Mouse (Mus musculus) left cerebral cortex, postnatal 10 days (tissue): ENCODE results near the gene Ccdc124. TPM values are rescaled to one million over a fixed set of nuclear protein-coding genes. Genes with fewer than 3 reads are reported as not detected.
"Not testable (repeated sequence)": the region's sequence is repeated elsewhere in the genome, so short reads cannot be mapped to it uniquely, and the experiment has no call there.

Experiments used
- DNase-seq, 2 experiments: peaks; one replicate each; pipeline ENCODE4 v3.0.0; 2021 to 2022; ENCODE audit warnings: low spot score in 2 of 2, mixed read lengths in 1 of 2; ENCODE audit errors: extremely low spot score in 1 of 2
- intact Hi-C: fragments of 180-260 bp; cut with DNase I; formaldehyde crosslinking; loops from one replicate; pipeline ENCODE4 v1.15.1; 2025
- total RNA-seq, 2 experiments: library from RNA; stranded (reverse); gene quantifications; 2 replicates each; pipeline ENCODE4 v1.2.3; 2021

Gene Ccdc124
- total RNA-seq, 2 experiments from 2014 or later, result 88.9 to 93.3 TPM

- intact Hi-C loops, result loop anchor here (2.0 to 5.0 kb wide), 2 partner anchors 16 to 37 kb away; no protein-coding TSS in a partner anchor
These were observed 34.9 kb downstream of the Ccdc124 start for GRCm38 (mm10) chr8:70838654-70839407.

DNA sequence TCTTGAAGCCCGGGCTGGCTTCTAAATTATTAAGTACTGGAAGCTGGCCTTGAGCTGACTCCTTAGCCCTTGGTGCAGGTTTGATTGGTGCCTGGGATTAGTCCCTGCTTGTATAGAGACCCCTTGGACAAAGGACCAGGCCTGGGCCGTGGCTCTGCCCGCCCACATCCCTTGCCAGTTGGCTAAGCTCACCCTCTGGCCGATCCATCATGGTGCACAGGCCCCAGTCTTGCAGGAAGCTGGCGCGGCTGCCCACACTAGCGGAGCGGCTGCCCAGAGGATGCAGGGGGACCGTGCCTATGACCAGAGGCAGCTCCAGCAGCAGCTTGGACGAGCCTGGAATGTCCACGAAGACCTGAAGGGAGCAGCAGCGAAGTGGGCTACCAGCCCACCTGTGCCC is 37.1 kb downstream of the Ccdc124 start:
- DNase-seq, result no peak
- intact Hi-C loops, result loop anchor here (5.0 kb wide), 1 partner anchor 34 kb away; no protein-coding TSS in a partner anchor

More at GRCm38 (mm10) chr8:70838654-70839407, 34.9 kb downstream of the Ccdc124 start:
- peak in 1 of 2 experiments; percentile 64 for DNase-seq

GRCm38 (mm10) chr8:70834071-70834470 is 39.7 kb downstream of the Ccdc124 start:
- intact Hi-C loops, result no loop called here

GRCm38 (mm10) chr8:70833520-70833919 is 40.2 kb downstream of the Ccdc124 start:
- intact Hi-C loops, result no loop called here
- DNase-seq, result peak in 1 of 2 experiments; percentile 65

More at GRCm38 (mm10) chr8:70834071-70834470, 39.7 kb downstream of the Ccdc124 start:
- no peak for DNase-seq

DNA sequence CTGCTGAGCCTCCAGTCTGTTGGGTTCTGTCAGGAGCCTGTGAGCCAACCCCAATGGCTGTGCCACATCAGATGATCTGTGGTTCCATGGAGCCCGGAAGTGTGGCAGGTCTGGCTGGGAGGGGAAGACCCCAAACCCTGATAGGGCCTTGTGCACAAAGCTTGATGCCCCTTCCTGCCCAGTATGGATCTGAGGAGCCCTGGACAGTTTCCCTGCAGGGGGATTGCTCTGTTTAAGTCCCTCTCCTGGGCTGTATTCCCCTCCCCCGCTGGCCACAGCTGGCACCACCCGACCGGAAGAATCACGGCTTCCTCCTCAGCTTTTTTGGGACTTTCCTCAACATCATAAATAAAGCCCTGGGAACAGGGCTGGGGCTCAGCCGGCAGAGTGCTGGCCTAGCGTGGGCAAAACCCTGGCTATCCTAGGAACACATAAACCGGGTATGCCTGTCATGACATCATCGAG is 40.7 kb downstream of the Ccdc124 start:
- intact Hi-C loops, result no loop called here
- peak in 1 of 2 experiments; percentile 65 for DNase-seq

DNA sequence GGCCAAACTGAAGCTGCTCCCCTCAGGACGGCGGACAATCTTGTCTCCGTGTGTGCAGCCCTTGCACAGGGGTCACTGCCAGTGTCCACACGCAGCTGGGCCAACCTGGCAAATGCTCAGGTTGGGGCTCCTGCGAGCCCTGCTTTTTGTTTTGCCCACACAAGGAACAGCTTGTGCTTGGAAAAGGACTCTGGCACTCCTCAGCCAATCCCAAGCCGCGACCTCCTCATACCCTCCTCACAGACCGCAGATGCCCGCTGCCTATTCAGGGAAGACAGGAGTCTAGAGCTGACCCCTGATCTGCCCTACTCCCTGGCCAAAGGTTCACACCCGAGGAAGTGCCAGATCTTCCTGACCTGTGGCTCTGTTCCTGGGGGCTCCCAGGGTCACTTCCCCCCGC is 41.4 kb downstream of the Ccdc124 start:
- DNase-seq, result no peak
- intact Hi-C loops, result no loop called here

DNA sequence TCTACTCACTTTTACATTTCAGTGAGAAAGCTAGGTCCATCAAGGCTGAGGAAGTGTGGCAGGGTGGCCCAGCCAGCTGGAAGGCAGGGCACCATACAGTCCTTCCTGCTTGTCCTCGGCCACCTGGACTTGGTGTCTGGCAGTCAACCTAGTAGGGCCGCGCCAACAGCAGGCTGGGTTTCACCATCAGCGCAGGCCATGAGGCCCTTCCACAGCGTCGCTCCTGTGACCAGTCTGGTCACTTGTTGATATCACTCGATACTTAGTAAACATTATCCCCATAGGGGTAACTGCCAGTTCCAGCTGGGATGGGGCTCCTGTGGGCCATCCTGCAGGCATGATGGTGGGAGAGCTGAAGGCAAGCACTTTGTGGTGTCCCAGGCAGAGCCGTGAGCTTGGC is 42.2 kb downstream of the Ccdc124 start:
- intact Hi-C loops, result no loop called here

GRCm38 (mm10) chr8:70827796-70828195 is 45.9 kb downstream of the Ccdc124 start:
- intact Hi-C loops, result no loop called here
- DNase-seq, result no peak

More for the DNA sequence above, 42.2 kb downstream of the Ccdc124 start:
- DNase-seq, result no peak

GRCm38 (mm10) chr8:70827010-70827409 is 46.7 kb downstream of the Ccdc124 start:
- DNase-seq, result no peak
- intact Hi-C loops, result no loop called here

GRCm38 (mm10) chr8:70825816-70826215 is 47.9 kb downstream of the Ccdc124 start:
- intact Hi-C loops, result no loop called here
- DNase-seq, result no peak

- DNase-seq, result no peak
- intact Hi-C loops, result loop anchor here (2.0 kb wide), 1 partner anchor 15 kb away; the partner anchor contains the start of gene Arrdc2
These were observed 49.9 kb downstream of the Ccdc124 start for GRCm38 (mm10) chr8:70823802-70824201.

DNA sequence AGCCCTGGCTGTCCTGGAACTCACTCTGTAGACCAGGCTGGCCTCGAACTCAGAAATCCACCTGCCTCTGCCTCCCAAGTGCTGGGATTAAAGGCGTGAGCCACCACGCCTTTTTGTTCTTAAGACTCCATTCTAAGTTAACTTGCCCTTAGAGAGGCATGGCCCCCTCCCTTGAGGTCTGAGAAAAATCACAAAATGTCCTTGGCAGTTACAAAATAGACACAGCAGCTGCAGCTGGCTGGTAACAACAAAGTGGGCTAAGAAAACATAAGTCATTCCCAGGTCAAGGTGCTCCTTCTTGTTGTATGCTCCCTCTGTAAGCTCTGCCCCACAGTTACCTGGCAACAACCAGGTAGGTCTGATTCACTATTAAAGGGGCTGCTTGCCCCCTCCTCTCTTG is 51.1 kb downstream of the Ccdc124 start:
- intact Hi-C loops, result loop anchor here (2.0 kb wide), 1 partner anchor 16 kb away; the partner anchor contains the start of gene Arrdc2
- DNase-seq, result not testable (repeated sequence)

DNA sequence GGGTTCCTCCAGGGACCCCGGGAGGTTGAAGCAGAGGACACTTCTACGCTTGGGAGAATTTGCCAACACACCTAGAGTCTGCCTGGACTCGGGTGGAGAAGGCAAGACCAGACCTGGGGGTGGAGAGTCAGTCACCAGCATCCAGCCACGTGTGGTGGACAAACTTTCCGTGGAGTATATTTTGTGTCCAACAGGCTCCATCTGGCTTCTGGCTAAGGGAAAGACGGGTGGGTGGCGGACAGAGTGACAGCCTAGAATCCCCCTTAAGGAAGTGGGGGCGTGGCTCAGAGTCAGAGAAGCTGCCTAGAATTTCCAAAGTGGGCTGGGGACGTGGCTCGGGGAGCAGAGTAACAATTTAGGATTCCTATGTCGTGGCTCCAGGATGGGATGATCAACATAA is 51.7 kb downstream of the Ccdc124 start:
- intact Hi-C loops, result loop anchor here (2.0 kb wide), 1 partner anchor 17 kb away; the partner anchor contains the start of gene Arrdc2
- DNase-seq, result peak in 1 of 2 experiments; percentile 46

GRCm38 (mm10) chr8:70821399-70821962 is 52.3 kb downstream of the Ccdc124 start:
- intact Hi-C loops, result no loop called here
- peak in 1 of 2 experiments; percentile 67 for DNase-seq

- peak in 1 of 2 experiments; percentile 87 for DNase-seq
- intact Hi-C loops, result no loop called here
These were observed 53.4 kb downstream of the Ccdc124 start for GRCm38 (mm10) chr8:70820101-70820935.
